Mouse (Mus musculus): ENCODE measurements around the gene Hes6.

- peak; percentile 7; the same call in 1 of the 2 replicates for TF ChIP-seq CTCF (IDR thresholded peaks at IDR 0.05; ENCODE audit: control insufficient read depth, insufficient read depth, insufficient replicate concordance, low read depth, low read length)
- TF ChIP-seq POLR2A (IDR thresholded peaks at IDR 0.05; ENCODE audit: control insufficient read depth, low read depth, low read length): peak; percentile 62
Observed at GRCm38 (mm10) chr1:91459059-91459809, 45.4 kb upstream of the Hes6 start, which contains the start of gene Per2.
